Mouse (Mus musculus) MEL (cell line): ENCODE results near the gene Ugt1a1. TPM values are rescaled to one million over a fixed set of nuclear protein-coding genes. Genes with fewer than 3 reads are reported as not detected.

Source experiments
- DNase-seq: peaks from one replicate; pipeline ENCODE4 v3.0.0; 2011; ENCODE audit warnings: low read depth, low spot score
- H3K27ac ChIP-seq: 2 replicates; pipeline ENCODE4 v1.5.1; 2012; ENCODE audit warnings: low read depth, mild to moderate bottlenecking, control low read depth, low read length, moderate library complexity; ENCODE audit not compliant: control insufficient read depth
- H3K27me3 ChIP-seq, 2 experiments: fragments of 150-350 bp in 1 of 2; sonication (generic) in 1 of 2; 2 replicates each; pipeline ENCODE4 v1.6.1; 2012; ENCODE audit warnings: low read length in 2 of 2, mild to moderate bottlenecking in 2 of 2, improper control_type of control experiment in 1 of 2, moderate library complexity in 1 of 2; ENCODE audit not compliant: insufficient read depth in 2 of 2, control insufficient read depth in 1 of 2
- H3K36me3 ChIP-seq, 2 experiments: 2 replicates each; pipeline ENCODE4 v1.6.1; 2012 to 2014; ENCODE audit warnings: low read length in 2 of 2, improper control_type of control experiment in 1 of 2, inconsistent platforms in 1 of 2, mild to moderate bottlenecking in 1 of 2; ENCODE audit not compliant: insufficient read depth in 2 of 2, control insufficient read depth in 1 of 2
- H3K4me1 ChIP-seq, 2 experiments: fragments of 150-350 bp in 1 of 2; sonication (generic) in 1 of 2; 2 replicates each; pipeline ENCODE4 v1.6.1; 2012; ENCODE audit warnings: low read length in 2 of 2, improper control_type of control experiment in 1 of 2, mild to moderate bottlenecking in 1 of 2; ENCODE audit not compliant: insufficient read depth in 2 of 2, control insufficient read depth in 1 of 2
- H3K4me3 ChIP-seq, 2 experiments: fragments of 150-350 bp in 1 of 2; sonication (generic) in 1 of 2; 2 replicates each; pipeline ENCODE4 v1.5.1; 2012; ENCODE audit warnings: low read depth in 2 of 2, low read length in 2 of 2, mild to moderate bottlenecking in 2 of 2, moderate library complexity in 2 of 2, control low read depth in 1 of 2, improper control_type of control experiment in 1 of 2; ENCODE audit not compliant: control insufficient read depth in 1 of 2, insufficient read depth in 1 of 2
- H3K79me2 ChIP-seq: 2 replicates; pipeline ENCODE4 v1.6.1; 2012; ENCODE audit warnings: mild to moderate bottlenecking, low read length, moderate library complexity; ENCODE audit not compliant: control insufficient read depth, poor library complexity, insufficient read depth
- H3K9ac ChIP-seq: 2 replicates; pipeline ENCODE4 v1.6.1; 2012; ENCODE audit warnings: low read depth, mild to moderate bottlenecking, control low read depth, low read length, moderate library complexity; ENCODE audit not compliant: control insufficient read depth, poor library complexity, severe bottlenecking
- H3K9me3 ChIP-seq: fragments of 150-350 bp; sonication (generic); replicated peaks from 2 replicates; pipeline ENCODE4 v1.6.1; 2012; ENCODE audit warnings: mild to moderate bottlenecking, low read length, improper control_type of control experiment, moderate library complexity; ENCODE audit not compliant: insufficient read depth
- CHD1 ChIP-seq: IDR thresholded peaks from 2 replicates; pipeline ENCODE4 v1.6.1; 2012; ENCODE audit warnings: low read depth, mild to moderate bottlenecking, inconsistent platforms, low read length, improper control_type of control experiment
- CTCF ChIP-seq, 3 experiments: IDR thresholded peaks in 2 of 3; conservative IDR thresholded peaks in 1 of 3; 2 replicates each; pipeline ENCODE4 v1.5.1; 2011 to 2012; ENCODE audit warnings: low read length in 3 of 3, low read depth in 2 of 3, mild to moderate bottlenecking in 2 of 3, improper control_type of control experiment in 1 of 3, inconsistent platforms in 1 of 3, mixed read lengths in 1 of 3, moderate library complexity in 1 of 3; ENCODE audit not compliant: control insufficient read depth in 1 of 3, insufficient read depth in 1 of 3, poor library complexity in 1 of 3, severe bottlenecking in 1 of 3
- EP300 ChIP-seq, 2 experiments: IDR thresholded peaks; 2 replicates each; pipeline ENCODE4 v1.6.1; 2011; ENCODE audit warnings: improper control_type of control experiment in 2 of 2, low read length in 2 of 2, low read depth in 1 of 2, mild to moderate bottlenecking in 1 of 2
- ETS1 ChIP-seq: IDR thresholded peaks from 2 replicates; pipeline ENCODE4 v1.6.1; 2012; ENCODE audit warnings: low read depth, mild to moderate bottlenecking, inconsistent platforms, low read length, improper control_type of control experiment, moderate library complexity
- HCFC1 ChIP-seq: IDR thresholded peaks from 2 replicates; pipeline ENCODE4 v1.6.1; 2012; ENCODE audit warnings: low read depth, mild to moderate bottlenecking, inconsistent platforms, low read length, improper control_type of control experiment, moderate library complexity
- KAT2A ChIP-seq: conservative IDR thresholded peaks from 2 replicates; pipeline ENCODE4 v1.6.1; 2012; ENCODE audit warnings: low read depth, low read length, improper control_type of control experiment, inconsistent platforms
- MAZ ChIP-seq: IDR thresholded peaks from 2 replicates; pipeline ENCODE4 v1.6.1; 2012; ENCODE audit warnings: low read depth, mild to moderate bottlenecking, inconsistent platforms, low read length, improper control_type of control experiment
- MYC ChIP-seq: IDR thresholded peaks from 2 replicates; pipeline ENCODE4 v1.6.1; 2011; ENCODE audit warnings: low read depth, mild to moderate bottlenecking, low read length, improper control_type of control experiment, moderate library complexity
- NELFE ChIP-seq: IDR thresholded peaks from 2 replicates; pipeline ENCODE4 v1.6.1; 2011; ENCODE audit warnings: low read depth, low read length, improper control_type of control experiment
- POLR2A ChIP-seq, 2 experiments: IDR thresholded peaks; 2 replicates each; pipeline ENCODE4 v1.6.1; 2011 to 2012; ENCODE audit warnings: low read length in 2 of 2, mild to moderate bottlenecking in 2 of 2, control low read depth in 1 of 2, improper control_type of control experiment in 1 of 2, low read depth in 1 of 2, moderate library complexity in 1 of 2; ENCODE audit not compliant: control insufficient read depth in 1 of 2, insufficient read depth in 1 of 2, poor library complexity in 1 of 2
- POLR2AphosphoS5 ChIP-seq: IDR thresholded peaks from 2 replicates; pipeline ENCODE4 v1.6.1; 2012; ENCODE audit warnings: low read depth, borderline replicate concordance, mild to moderate bottlenecking, inconsistent platforms, low read length, moderate library complexity, mixed read lengths
- TAL1 ChIP-seq: IDR thresholded peaks from 2 replicates; pipeline ENCODE4 v1.6.1; 2012; ENCODE audit warnings: mild to moderate bottlenecking, inconsistent platforms, low read length, moderate library complexity, mixed read lengths
- UBTF ChIP-seq: IDR thresholded peaks from 2 replicates; pipeline ENCODE4 v1.6.1; 2012; ENCODE audit warnings: low read depth, mild to moderate bottlenecking, inconsistent platforms, low read length, improper control_type of control experiment, moderate library complexity, borderline replicate concordance; ENCODE audit not compliant: insufficient read depth
- USF1 ChIP-seq: IDR thresholded peaks from 2 replicates; pipeline ENCODE4 v1.6.1; 2014; ENCODE audit warnings: low read depth, mild to moderate bottlenecking, inconsistent platforms, low read length, improper control_type of control experiment, moderate library complexity
- polyA plus RNA-seq, 2 experiments: library from polyadenylated mRNA; stranded (reverse) in 1 of 2; unstranded in 1 of 2; fragments of >175 nt in 1 of 2; fragments of >200 nt in 1 of 2; gene quantifications; 2 replicates each; pipeline versions ENCODE4 v1.2.1 to v1.2.4; 2012; ENCODE audit warnings: low replicate concordance in 2 of 2, low read depth in 1 of 2; ENCODE audit not compliant: insufficient read length in 2 of 2, insufficient read depth in 1 of 2, missing spikeins in 1 of 2
- total RNA-seq: library from RNA; depleted of rRNA; stranded (reverse); fragments of 300-350 nt; gene quantifications from 2 replicates; pipeline ENCODE4 v1.2.3, GENCODE M21; 2012

Gene Ugt1a1
- total and polyA plus RNA-seq, 3 experiments = not detected

- no peak for DNase-seq
- Histone ChIP-seq H3K27me3 (no peaks in the 10 kb centered on the region), H3K9ac (no peak overlapping the region), H3K4me1 (no peaks in the 10 kb centered on the region), H3K36me3 (no peaks in the 10 kb centered on the region), H3K4me3 (no peak overlapping the region), H3K9me3 (no peaks in the 10 kb centered on the region), H3K79me2 (no peaks in the 10 kb centered on the region), H3K27ac (no peak overlapping the region)
- no peak for TF ChIP-seq UBTF
- no peak for TF ChIP-seq KAT2A
- TF ChIP-seq CTCF (IDR thresholded peaks at IDR 0.05 in 2 of 3, conservative IDR thresholded peaks at IDR 0.05 in 1 of 3; ENCODE audit: control insufficient read depth in 1 of 3, insufficient read depth in 1 of 3, low read depth in 2 of 3, low read length in 3 of 3, poor library complexity in 1 of 3, severe bottlenecking in 1 of 3) = no peak
- no peak for TF ChIP-seq ETS1
- TF ChIP-seq TAL1 = no peak; the same call in 1 of the 2 replicates
Measured at GRCm38 (mm10) chr1:88238771-88239170, 27.0 kb downstream of the Ugt1a1 start.

GRCm38 (mm10) chr1:88240072-88240471 is 28.3 kb downstream of the Ugt1a1 start:
- no peak overlapping the region for H3K27ac ChIP-seq
- H3K27me3 ChIP-seq = no peaks in the 10 kb centered on the region
- no peak overlapping the region for H3K9ac ChIP-seq
- no peaks in the 10 kb centered on the region for H3K9me3 ChIP-seq
- TF ChIP-seq CHD1 (no peak), EP300 (IDR thresholded peaks at IDR 0.05; ENCODE audit: low read depth in 1 of 2, low read length in 2 of 2) (no peak), ETS1 (no peak), MAZ (no peak), MYC (no peak), NELFE (no peak), HCFC1 (no peak), POLR2AphosphoS5 (no peak)
- no peak for DNase-seq
- H3K4me1 ChIP-seq = no peaks in the 10 kb centered on the region
- no peak overlapping the region for H3K4me3 ChIP-seq
- no peaks in the 10 kb centered on the region for H3K36me3 ChIP-seq
- H3K79me2 ChIP-seq = no peaks in the 10 kb centered on the region

- Histone ChIP-seq H3K27ac (no peak overlapping the region), H3K4me1 (no peaks in the 10 kb centered on the region), H3K9me3 (no peaks in the 10 kb centered on the region), H3K27me3 (no peaks in the 10 kb centered on the region), H3K9ac (no peak overlapping the region), H3K79me2 (no peaks in the 10 kb centered on the region), H3K36me3 (no peaks in the 10 kb centered on the region), H3K4me3 (no peak overlapping the region)
- TF ChIP-seq USF1 = 0 out of 2 replicates have a peak, but pooled peaks have one; percentile 27
- no peak for TF ChIP-seq POLR2A (IDR thresholded peaks at IDR 0.05; ENCODE audit: control insufficient read depth in 1 of 2, insufficient read depth in 1 of 2, low read depth in 1 of 2, low read length in 2 of 2, poor library complexity in 1 of 2)
- no peak for DNase-seq
Measured at GRCm38 (mm10) chr1:88240579-88240978, 28.8 kb downstream of the Ugt1a1 start.
